Mouse (Mus musculus) midbrain, embryonic 10.5 days (tissue): ENCODE results near the gene Atp6v1g2. TPM values are rescaled to one million over a fixed set of nuclear protein-coding genes. Genes with fewer than 3 reads are reported as not detected.
"Not testable (repeated sequence)": the region's sequence is repeated elsewhere in the genome, so short reads cannot be mapped to it uniquely, and the experiment has no call there.

Source experiments
- DNase-seq: peaks from one replicate; pipeline ENCODE4 v3.0.0-alpha.2; 2017; ENCODE audit warnings: low spot score
- H3K27ac ChIP-seq: fragments of 300-500 bp; sonication (generic); replicated peaks from 2 replicates; pipeline ENCODE4 v1.5.1; 2016; ENCODE audit warnings: mild to moderate bottlenecking
- H3K27me3 ChIP-seq: fragments of 300-500 bp; sonication (generic); 2 replicates; pipeline ENCODE4 v1.6.1; 2016; ENCODE audit warnings: low read depth, mild to moderate bottlenecking; ENCODE audit not compliant: poor library complexity, severe bottlenecking
- H3K36me3 ChIP-seq: fragments of 300-500 bp; sonication (generic); 2 replicates; pipeline ENCODE4 v1.6.1; 2016; ENCODE audit warnings: mild to moderate bottlenecking, moderate library complexity
- H3K4me1 ChIP-seq: fragments of 300-500 bp; sonication (generic); 2 replicates; pipeline ENCODE4 v1.6.1; 2016
- H3K4me3 ChIP-seq: fragments of 300-500 bp; sonication (generic); 2 replicates; pipeline ENCODE4 v1.5.1; 2016; ENCODE audit warnings: mild to moderate bottlenecking, moderate library complexity
- H3K9me3 ChIP-seq: fragments of 300-500 bp; sonication (generic); replicated peaks from 2 replicates; pipeline ENCODE4 v1.6.1; 2016; ENCODE audit warnings: mild to moderate bottlenecking
- WGBS: fragments of 180-500 bp; shearing (Covaris S2); methylation state at CpG from one replicate; pipeline ENCODE4 v1.1.7; 2016; 5-methylcytosine and 5-hydroxymethylcytosine counted together
- polyA plus RNA-seq: library from polyadenylated mRNA; unstranded; fragments of >200 nt; fragmentation: Nextera tagmentation; extraction: Ambion mirVana; gene quantifications from 2 replicates; pipeline ENCODE4 v1.2.1, GENCODE M21; 2016

Gene Atp6v1g2
- polyA plus RNA-seq, 1 experiment from 2014 or later: 9.7 TPM

- no peaks in the 10 kb centered on the region for H3K9me3 ChIP-seq
- no peak overlapping the region for H3K4me3 ChIP-seq
- H3K36me3 ChIP-seq: peaks cover 53% of the 10 kb centered on the region
- H3K4me1 ChIP-seq: peaks cover 33% of the 10 kb centered on the region
- no peak overlapping the region for H3K27ac ChIP-seq
- DNase-seq: no peak
- no peaks in the 10 kb centered on the region for H3K27me3 ChIP-seq
- WGBS: 90% methylated on average over 5 of the region's 5 CpGs
These were observed 801 bp upstream of the Atp6v1g2 start for GRCm38 (mm10) chr17:35232659-35233058.

DNA sequence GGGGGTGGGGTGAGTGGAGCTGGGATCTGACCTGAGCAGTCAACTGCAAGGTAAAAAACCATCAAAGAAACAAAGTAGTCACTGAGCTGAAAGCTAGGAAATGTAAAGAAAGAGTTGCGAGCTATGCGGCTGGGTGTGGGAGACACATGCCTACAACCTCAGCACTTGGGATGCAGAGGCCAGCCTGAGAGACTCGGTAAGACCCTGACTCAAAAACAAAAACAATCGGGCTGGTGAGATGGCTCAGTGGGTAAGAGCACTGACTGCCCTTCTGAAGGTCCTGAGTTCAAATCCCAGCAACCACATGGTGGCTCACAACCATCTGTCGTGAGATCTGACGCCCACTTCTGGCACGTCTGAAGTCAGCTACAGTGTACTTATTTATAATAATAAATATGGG, 630 bp downstream of the Atp6v1g2 start:
- WGBS: 88% methylated on average over 7 of the region's 7 CpGs
- H3K27me3 ChIP-seq, DNase-seq, H3K27ac ChIP-seq, H3K9me3 ChIP-seq: not testable (repeated sequence)
- H3K4me3 ChIP-seq: peak overlapping the region; percentile 78
- H3K4me1 ChIP-seq: peaks cover 33% of the 10 kb centered on the region
- peaks cover 38% of the 10 kb centered on the region for H3K36me3 ChIP-seq

DNA sequence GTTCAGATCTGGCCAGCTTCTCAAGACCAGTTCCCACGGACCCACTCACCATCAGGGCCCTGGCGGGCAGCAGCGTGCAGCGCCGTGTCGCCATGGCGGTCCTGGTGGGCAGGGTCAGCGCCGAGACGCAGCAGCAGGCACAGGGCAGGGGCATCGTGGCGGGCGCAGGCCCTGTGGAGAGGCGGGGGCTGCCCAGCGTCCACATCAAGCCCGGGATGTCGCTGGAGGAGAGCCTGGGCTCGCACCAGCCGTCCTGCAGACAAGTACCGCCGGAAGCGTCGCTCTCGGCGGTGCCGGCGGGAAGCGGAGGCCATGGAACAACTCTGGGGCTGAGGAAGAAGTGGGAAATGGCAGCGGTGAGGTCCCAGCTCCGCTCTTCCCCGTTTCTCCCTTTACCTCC, 1.4 kb downstream of the Atp6v1g2 start:
- 14% methylated on average over 31 of the region's 31 CpGs for WGBS
- Histone ChIP-seq H3K27ac (peak overlapping the region; percentile 96), H3K4me3 (peak overlapping the region; percentile 78), H3K36me3 (peaks cover 30% of the 10 kb centered on the region), H3K9me3 (no peaks in the 10 kb centered on the region), H3K27me3 (no peaks in the 10 kb centered on the region), H3K4me1 (peaks cover 33% of the 10 kb centered on the region)
- peak; percentile 60 for DNase-seq

DNA sequence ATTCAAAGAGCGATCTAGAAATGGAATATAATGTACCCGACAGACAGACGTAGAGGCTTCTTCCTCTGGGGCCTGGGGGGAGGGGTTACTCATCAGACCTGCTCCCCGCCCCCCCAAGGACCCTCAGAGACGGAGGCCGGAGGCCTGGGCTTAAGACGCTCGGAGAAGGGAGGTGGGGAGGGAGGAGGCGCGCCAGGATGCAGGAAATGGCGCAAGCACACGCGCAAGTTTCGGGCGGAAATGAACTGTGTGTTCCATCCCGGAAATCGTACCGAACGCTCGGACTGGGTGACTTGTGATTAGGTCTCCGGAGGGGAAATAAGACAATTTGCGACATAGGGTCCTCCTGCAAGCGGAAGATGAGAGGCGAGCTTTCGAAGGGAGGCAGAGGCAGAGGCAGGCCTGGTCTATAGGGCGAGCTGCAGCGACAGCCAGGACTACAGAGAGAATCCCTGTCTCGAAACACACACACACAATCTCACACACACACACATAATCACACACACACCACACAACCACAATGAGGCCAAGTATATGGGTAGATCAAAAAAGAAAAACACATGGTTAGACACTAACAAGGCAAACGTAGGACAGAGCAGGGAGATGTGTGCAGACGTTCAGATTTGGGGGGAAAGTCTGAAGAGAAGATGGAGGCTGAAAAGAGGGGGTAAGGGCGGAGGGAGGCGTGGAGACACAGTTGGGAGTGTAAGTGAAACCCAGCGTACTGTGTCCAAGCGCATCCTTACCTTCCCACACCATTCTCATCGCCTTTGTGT, 2.3 kb downstream of the Atp6v1g2 start, which contains the start of gene Nfkbil1:
TSS of gene Nfkbil1 (minus strand) at position 179 of the 776 bp plus-strand sequence.
- Histone ChIP-seq H3K27ac (peak within 1 kb of the TSS; percentile 96), H3K9me3 (no peaks in the 10 kb centered on the region), H3K27me3 (no peaks in the 10 kb centered on the region), H3K4me1 (peaks cover 42% of the 10 kb centered on the region), H3K4me3 (peak within 1 kb of the TSS; percentile 78), H3K36me3 (peaks cover 22% of the 10 kb centered on the region)
- under 1% methylated on average over 35 of the region's 35 CpGs for WGBS
- DNase-seq: peak; percentile 90

DNA sequence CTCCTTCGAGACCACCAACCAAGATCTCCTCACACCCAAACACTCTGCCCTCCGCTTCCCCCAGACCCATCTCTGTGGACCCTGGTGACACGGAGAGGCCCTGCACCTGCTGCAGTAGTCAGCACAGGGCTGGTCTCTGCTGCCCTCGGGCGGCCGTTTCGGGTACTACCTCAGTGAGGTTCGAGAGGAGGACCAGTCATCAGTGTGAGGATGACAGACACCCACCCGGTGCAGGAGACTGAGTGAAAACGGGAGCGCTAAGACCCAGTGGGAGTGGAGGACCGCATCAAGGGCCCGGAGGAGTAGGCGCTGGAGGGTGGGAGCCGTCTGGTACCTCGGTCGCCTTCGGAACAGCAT, 2.9 kb downstream of the Atp6v1g2 start:
- Histone ChIP-seq H3K4me3 (peak overlapping the region; percentile 78), H3K36me3 (peaks cover 16% of the 10 kb centered on the region), H3K4me1 (peaks cover 45% of the 10 kb centered on the region), H3K27me3 (no peaks in the 10 kb centered on the region), H3K9me3 (no peaks in the 10 kb centered on the region), H3K27ac (peak overlapping the region; percentile 96)
- 2% methylated on average over 18 of the region's 18 CpGs for WGBS
- DNase-seq: peak; percentile 96

DNA sequence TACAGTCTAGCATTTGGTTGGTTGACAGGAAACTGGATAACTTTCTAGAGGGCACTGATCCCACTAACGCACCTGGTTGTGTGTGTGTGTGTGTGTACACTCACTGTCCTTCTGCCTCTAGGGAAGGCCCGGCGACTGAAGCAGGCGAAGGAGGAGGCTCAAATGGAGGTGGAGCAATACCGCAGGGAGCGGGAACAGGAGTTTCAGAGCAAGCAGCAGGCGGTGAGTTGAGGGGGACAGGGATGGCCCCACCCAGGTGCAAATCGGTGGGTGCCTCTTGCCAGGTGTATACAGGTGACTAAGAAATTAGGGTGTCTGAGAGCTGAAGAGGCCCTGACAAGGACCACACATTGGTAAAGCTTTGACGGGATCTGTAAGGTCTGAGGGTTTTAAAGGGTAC, 3.5 kb downstream of the Atp6v1g2 start:
- H3K36me3 ChIP-seq: peaks cover 15% of the 10 kb centered on the region
- H3K4me3 ChIP-seq: peak overlapping the region; percentile 78; the same call in 1 of the 2 replicates
- peaks cover 41% of the 10 kb centered on the region for H3K4me1 ChIP-seq
- no peaks in the 10 kb centered on the region for H3K27me3 ChIP-seq
- WGBS: 79% methylated on average over 9 of the region's 9 CpGs
- H3K9me3 ChIP-seq: no peaks in the 10 kb centered on the region
- DNase-seq: no peak
- no peak overlapping the region for H3K27ac ChIP-seq

GRCm38 (mm10) chr17:35237504-35237903, 4.0 kb downstream of the Atp6v1g2 start:
- Histone ChIP-seq H3K4me3 (0 out of 2 replicates have a peak overlapping the region, but pooled peaks have one; percentile 9), H3K4me1 (peaks cover 37% of the 10 kb centered on the region), H3K9me3 (no peaks in the 10 kb centered on the region), H3K27ac (no peak overlapping the region), H3K36me3 (peaks cover 15% of the 10 kb centered on the region), H3K27me3 (no peaks in the 10 kb centered on the region)
- DNase-seq: no peak
- WGBS: 91% methylated on average over 12 of the region's 12 CpGs

DNA sequence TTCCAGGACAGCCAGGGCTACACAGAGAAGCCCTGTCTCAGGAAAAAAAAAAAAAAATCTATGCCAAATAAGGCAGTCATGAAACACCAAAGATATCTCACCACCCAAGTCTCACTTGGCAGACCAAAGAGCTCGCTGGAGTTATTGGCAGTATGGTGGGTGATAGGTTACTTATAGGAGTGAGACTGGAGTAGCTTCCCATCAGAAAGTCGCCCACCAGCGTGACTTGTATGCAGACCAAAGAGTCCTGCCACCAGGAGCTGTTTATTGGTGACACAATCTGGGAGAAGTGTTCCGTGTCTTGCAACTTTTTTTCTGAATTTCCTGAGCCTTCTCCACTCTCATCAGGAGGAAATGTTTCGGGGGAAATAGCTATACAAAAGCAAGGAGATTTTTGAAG, 6.2 kb downstream of the Atp6v1g2 start:
- Histone ChIP-seq H3K27me3 (no peaks in the 10 kb centered on the region), H3K4me1 (peaks cover 41% of the 10 kb centered on the region), H3K27ac (no peak overlapping the region), H3K36me3 (peaks cover 18% of the 10 kb centered on the region), H3K9me3 (no peaks in the 10 kb centered on the region), H3K4me3 (0 out of 2 replicates have a peak overlapping the region, but pooled peaks have one; percentile 81)
- 89% methylated on average over 5 of the region's 5 CpGs for WGBS
- no peak for DNase-seq

DNA sequence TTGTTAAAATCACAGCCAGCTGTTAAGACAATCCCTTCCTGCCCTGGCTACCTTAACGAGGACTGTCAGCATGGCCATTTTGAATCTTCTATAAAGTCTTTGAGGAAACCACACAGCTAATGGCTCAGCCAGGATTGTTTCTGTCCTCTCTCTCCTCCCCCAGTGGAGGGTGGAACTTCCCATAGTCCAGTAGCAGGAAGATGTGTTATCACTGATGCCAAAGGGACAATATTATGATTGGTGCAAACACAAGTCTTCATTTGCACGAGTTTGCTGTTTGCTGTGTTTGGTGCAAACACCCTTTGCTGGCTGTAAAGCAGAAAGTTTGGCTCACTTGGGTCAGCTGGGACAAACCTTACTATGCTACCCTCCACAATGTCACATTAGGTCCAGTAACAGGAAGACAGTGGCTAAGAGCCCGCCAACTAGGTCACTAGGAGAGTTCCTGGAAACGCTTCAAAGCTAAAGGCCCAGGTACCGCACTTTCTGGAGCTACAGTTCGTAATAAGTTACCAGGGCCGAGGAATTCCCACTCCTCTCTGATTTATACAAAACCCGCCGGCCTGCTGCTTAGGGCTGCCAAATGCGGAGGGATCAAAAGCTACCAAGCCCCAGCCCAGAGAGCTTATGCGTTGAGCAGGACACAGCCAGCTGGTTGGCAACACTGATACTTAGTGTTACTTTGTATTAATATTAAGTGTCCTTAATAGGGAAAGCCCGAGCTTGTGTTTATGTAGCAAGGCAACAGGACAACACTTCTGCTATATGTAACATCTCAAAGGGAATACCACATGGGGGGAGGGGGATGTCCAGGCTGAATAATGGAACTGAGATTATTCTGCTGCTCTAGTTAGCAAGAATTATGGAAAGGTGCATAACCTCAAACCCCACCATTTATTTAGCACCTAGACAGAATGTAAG, 7.2 kb downstream of the Atp6v1g2 start:
- H3K27ac ChIP-seq: peak overlapping the region; percentile 98
- DNase-seq: no peak
- H3K27me3 ChIP-seq: no peaks in the 10 kb centered on the region
- 35% methylated on average over 12 of the region's 12 CpGs for WGBS
- peak overlapping the region; percentile 81 for H3K4me3 ChIP-seq
- peaks cover 28% of the 10 kb centered on the region for H3K36me3 ChIP-seq
- peaks cover 47% of the 10 kb centered on the region for H3K4me1 ChIP-seq
- no peaks in the 10 kb centered on the region for H3K9me3 ChIP-seq

DNA sequence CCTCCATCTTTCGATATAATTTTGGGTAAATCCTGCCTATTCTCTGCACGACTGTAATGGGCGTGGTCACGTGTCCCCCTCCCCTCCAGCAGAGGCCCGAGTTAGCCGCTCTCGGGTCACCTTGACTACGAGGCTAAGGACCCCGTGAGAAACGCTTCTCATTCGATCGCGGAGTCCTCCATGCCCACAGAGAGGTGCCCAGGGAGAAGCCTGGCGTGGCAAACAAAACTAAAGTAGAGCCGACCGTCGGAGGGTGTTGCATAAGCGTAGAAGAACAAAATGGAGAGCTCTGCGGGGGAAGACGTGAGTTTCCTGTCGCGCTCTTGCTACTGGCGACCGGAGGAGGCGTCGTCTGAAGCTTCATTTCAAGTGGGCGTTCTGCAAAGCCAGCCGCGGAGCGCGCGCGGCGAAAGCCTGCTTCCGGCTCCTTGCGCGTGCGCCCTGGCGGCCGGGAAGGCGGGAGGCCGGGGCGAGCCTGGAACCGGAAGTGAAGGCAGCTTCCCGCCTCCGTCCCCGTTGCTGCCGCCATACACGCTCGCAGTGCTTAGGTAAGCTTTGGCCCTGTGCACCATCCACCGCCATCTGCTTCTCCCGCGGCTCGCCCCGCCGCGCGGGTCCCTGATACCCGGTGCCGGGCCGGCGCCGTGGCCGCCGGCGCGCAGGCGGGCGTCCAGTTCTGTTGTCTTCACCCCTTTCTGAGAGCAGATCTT, 8.0 kb downstream of the Atp6v1g2 start, which contains the start of gene Ddx39b:
TSS of gene Ddx39b (plus strand) at position 442 of the 710 bp plus-strand sequence.
- Histone ChIP-seq H3K9me3 (no peaks in the 10 kb centered on the region), H3K4me3 (peak within 1 kb of the TSS; percentile 81), H3K36me3 (peaks cover 36% of the 10 kb centered on the region), H3K27ac (peak within 1 kb of the TSS; percentile 98), H3K27me3 (no peaks in the 10 kb centered on the region), H3K4me1 (peaks cover 53% of the 10 kb centered on the region)
- WGBS: under 1% methylated on average over 69 of the region's 69 CpGs
- DNase-seq: peak; percentile 95

DNA sequence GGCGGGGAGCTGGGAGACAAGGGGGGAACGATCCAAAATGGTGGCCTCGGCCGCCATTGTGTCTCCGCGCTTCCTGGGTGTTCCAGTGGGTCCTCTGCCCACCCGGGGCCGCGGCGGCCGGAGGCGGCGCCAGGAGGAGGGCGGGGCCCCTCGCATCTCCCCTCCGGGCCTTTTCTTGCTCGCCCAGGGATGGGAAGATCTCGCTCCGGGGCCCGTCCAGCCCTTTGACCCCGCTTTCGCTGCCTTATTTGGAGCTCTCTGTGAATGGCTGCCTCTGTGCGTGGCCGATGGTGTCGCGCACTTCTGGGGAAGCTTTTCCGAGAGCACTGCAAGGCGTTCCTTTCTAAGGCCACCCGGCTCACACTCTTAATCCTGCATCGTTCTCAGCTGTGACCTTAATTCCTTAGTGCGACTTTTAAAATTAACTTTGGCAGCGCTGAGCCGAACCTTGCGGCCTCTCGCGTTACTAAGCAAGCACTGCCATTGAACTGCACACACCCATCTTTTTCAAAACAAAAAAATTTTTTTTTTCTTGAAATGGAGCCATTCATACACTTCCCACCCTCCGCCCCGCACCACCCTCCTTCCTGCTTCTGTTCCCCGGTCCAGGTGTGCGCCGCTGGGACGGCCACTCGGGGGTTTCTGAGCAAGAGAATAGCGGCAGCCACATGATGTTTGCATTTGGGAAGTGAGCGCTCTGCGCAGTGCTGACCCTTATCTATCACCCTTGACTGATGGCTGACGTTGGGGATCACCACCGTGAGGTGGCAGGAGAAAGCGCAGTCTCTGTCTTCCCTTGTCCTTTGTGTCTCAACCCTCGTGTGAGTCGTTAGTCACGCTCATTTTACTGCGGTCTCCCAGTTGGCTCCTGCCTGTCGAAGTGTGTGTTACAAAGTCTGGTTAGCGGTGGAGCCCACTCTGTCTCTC, 8.8 kb downstream of the Atp6v1g2 start:
- Histone ChIP-seq H3K4me1 (peaks cover 47% of the 10 kb centered on the region), H3K27ac (peak overlapping the region; percentile 98), H3K9me3 (no peaks in the 10 kb centered on the region), H3K27me3 (no peaks in the 10 kb centered on the region), H3K4me3 (peak overlapping the region; percentile 81), H3K36me3 (peaks cover 44% of the 10 kb centered on the region)
- WGBS: under 1% methylated on average over 55 of the region's 55 CpGs
- peak; percentile 66 for DNase-seq
